Mouse (Mus musculus): ENCODE results near the gene Foxj3.

Foxj3 gene

DNA sequence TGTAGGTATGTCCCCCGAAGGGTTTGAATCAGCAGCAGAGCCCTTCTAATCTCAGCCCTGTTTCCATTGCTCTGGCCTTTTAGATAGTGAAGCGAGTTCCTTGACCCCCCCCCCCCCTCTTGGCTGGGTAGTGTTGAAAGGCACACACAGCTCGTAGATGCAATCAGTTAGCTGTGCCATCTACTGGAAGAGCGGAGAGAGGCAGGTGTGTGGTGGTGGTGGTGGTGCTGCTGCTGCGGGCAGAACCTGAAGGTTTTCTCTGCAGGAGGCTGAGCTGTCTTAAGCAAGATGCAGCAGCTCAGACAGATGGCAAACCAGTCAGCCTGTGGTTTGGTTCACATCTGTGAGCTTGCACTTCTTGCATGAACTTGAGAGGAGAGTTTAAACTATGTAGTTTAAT is 135.9 kb downstream of the Foxj3 start:
- DNase-seq (ENCODE audit: low read depth in 2 of 2, low spot score in 2 of 2): no peak

Measured in CD8-positive naive resting alpha-beta T cell, adult 2 months (primary cell).